Mouse (Mus musculus): ENCODE data around the gene Reep3. TPM values are rescaled to one million over a fixed set of nuclear protein-coding genes. Genes with fewer than 3 reads are reported as not detected.
A peak's percentile ranks its signal among the peaks of the same experiment; 100 is the strongest.

The Reep3 gene
- polyA plus RNA-seq, 1 experiment from 2014 or later: 54.0 TPM

DNA sequence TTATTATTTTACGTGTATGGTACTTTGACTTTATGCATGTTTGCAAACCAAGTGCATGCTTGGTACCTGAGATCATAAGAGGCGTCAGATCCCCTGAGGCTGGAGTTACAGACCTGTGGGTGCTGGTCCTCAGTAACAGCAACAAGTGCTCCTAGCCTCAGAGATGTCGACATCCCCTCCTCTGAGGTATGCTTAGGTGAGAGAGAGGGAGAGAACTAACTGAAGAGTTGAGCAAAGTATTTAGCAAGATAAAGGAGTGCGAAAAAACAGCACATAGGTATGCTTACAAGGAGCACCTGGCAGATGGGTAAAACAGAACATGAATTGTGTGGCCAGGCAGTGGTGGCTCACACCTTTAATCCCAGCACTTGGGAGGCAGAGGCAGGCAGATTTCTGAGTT is 6.1 kb downstream of the Reep3 start:
- Histone ChIP-seq H3K4me1 (peaks cover 13% of the 10 kb centered on the region), H3K4me3 (no peak overlapping the region), H3K4me2 (replicated peaks) (no peak overlapping the region), H3K9ac (no peak overlapping the region), H3K27ac (no peak overlapping the region), H3K9me3 (replicated peaks) (no peaks in the 10 kb centered on the region), H3K36me3 (0 out of 2 replicates have a peak, but pooled peaks cover 3% of the 10 kb centered on the region), H3K27me3 (no peaks in the 10 kb centered on the region)
- no peak for ATAC-seq (ENCODE audit: low FRiP score)
- 93% methylated on average over 4 of the region's 4 CpGs for WGBS

DNA sequence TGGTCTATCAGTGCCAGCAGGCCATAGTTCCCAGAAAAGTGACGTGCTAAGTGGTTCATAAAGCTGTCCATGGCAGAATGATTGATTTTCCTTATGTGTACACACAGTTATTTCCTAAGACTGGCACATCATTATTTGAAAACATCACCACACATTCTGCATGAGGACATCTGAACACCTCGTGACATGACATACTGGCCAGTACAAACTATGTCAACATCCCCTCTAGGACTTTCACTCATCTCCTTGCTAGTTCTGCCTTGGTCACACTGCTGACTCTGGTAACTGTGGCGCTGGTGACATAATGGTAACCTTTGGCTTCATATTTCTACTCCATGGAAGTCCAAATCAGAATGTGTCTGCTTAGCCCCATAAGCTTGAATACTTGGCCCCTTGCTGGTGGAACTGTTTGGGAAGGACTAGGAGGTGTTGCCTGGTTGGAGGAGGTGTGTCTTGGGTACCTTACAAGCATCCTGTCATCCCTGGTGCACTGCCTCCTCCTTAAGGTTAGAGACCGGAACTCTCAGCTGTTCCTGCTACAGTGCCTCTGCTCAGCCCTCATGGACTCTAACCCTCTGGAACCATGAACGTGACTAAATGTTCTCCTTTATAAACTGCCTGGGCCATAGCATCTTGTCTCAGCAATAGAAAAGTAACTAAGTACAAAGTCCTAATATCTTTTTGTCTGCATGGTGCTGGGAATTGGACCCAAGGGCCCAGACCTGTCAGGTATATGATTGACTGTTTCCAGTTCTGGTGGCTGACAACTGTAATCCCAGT is 9.1 kb downstream of the Reep3 start:
- H3K4me2 ChIP-seq (replicated peaks): no peak overlapping the region
- H3K9ac ChIP-seq: no peak overlapping the region
- peaks cover 15% of the 10 kb centered on the region for H3K4me1 ChIP-seq
- no peaks in the 10 kb centered on the region for H3K27me3 ChIP-seq
- H3K27ac ChIP-seq: no peak overlapping the region
- WGBS: 87% methylated on average over 5 of the region's 5 CpGs
- no peaks in the 10 kb centered on the region for H3K9me3 ChIP-seq (replicated peaks)
- 0 out of 2 replicates have a peak, but pooled peaks cover 3% of the 10 kb centered on the region for H3K36me3 ChIP-seq
- no peak overlapping the region for H3K4me3 ChIP-seq
- ATAC-seq (ENCODE audit: low FRiP score): no peak

DNA sequence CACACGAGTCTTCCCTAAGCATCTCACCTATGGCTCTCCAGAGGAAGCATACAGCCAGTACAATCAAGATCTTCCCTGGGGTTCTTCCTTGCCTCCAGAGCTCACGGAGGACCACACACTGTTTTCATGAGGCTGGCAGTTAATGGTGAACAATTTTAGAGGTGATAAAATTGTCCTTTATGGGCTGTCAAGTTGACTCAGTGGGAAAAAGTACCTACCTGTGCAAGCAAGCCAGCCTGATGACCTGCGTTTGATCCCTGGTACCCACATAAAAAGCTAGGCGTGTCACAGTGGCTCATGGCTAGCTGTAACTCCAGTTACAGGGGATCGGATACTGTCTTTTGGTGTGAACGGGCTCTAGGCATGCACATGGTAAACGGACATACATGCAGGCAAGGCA is 10.8 kb downstream of the Reep3 start:
- Histone ChIP-seq H3K27ac (no peak overlapping the region), H3K9me3 (replicated peaks) (no peaks in the 10 kb centered on the region), H3K4me2 (replicated peaks) (no peak overlapping the region), H3K36me3 (no peaks in the 10 kb centered on the region), H3K4me3 (no peak overlapping the region), H3K4me1 (peaks cover 15% of the 10 kb centered on the region), H3K27me3 (no peaks in the 10 kb centered on the region), H3K9ac (no peak overlapping the region)
- 92% methylated on average over 7 of the region's 7 CpGs for WGBS
- no peak for ATAC-seq (ENCODE audit: low FRiP score)

DNA sequence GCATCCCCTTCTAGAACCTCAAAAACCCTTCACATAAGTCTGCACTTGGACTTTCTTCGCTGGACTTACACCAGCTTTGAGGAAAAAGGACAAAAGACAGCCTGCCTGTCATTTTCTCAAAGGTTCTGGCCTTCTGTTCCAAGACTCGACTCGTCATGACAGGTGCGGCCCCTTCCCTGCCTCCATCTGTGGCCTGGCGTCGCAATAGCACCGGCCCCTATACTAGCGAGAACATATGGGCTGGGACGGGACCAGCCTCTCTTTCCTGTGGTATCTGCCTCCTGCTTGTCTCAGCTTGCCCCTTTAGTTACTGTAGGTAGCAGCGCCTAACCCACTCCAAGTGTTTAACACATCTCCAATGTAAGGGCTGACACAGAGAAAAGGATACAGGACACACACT is 11.6 kb downstream of the Reep3 start:
- WGBS: 72% methylated on average over 10 of the region's 10 CpGs
- ATAC-seq (ENCODE audit: low FRiP score): no peak
- H3K27ac ChIP-seq: no peak overlapping the region

DNA sequence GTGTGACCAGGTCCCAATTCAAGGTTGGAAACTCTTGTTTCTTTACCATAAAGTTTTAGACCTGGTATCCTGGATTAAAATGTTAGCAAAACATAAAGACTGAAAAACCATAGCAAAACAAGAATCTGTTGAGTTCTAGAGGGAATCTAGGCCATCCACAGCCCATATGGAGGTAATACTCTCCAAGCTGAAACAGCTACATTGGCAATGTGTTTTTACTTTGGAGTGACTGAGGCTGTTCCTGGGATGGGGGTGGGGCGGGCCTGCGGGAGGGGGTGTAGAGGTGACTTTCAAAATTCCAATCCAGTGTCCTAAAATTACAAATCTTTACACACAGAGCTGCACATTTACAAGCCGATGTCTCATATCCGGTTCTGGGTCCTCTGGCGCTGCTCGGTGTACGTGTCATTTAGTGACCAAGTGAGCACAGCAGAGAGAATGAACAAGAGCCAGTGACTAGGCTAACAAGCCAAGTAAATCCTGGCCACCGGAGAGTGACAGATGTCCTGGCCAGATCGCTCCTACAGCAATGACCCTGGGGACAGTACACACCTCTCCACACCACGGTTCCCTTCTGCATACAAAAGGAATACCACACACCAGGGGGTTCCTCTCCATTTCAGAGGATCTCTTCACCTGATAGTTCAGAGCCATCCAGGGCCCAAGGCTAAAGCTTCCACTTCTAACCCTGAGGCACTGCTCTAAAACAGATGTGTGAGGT is 13.1 kb downstream of the Reep3 start:
- Histone ChIP-seq H3K36me3 (no peaks in the 10 kb centered on the region), H3K27ac (no peak overlapping the region), H3K27me3 (no peaks in the 10 kb centered on the region), H3K4me1 (peaks cover 15% of the 10 kb centered on the region), H3K4me3 (no peak overlapping the region), H3K9ac (no peak overlapping the region), H3K9me3 (replicated peaks) (no peaks in the 10 kb centered on the region), H3K4me2 (replicated peaks) (no peak overlapping the region)
- 61% methylated on average over 10 of the region's 10 CpGs for WGBS
- ATAC-seq (ENCODE audit: low FRiP score): no peak

More for the DNA sequence above, 11.6 kb downstream of the Reep3 start:
- no peak overlapping the region for H3K4me3 ChIP-seq
- no peak overlapping the region for H3K9ac ChIP-seq
- no peaks in the 10 kb centered on the region for H3K9me3 ChIP-seq (replicated peaks)
- H3K4me2 ChIP-seq (replicated peaks): no peak overlapping the region
- no peaks in the 10 kb centered on the region for H3K36me3 ChIP-seq
- no peaks in the 10 kb centered on the region for H3K27me3 ChIP-seq
- peaks cover 15% of the 10 kb centered on the region for H3K4me1 ChIP-seq

DNA sequence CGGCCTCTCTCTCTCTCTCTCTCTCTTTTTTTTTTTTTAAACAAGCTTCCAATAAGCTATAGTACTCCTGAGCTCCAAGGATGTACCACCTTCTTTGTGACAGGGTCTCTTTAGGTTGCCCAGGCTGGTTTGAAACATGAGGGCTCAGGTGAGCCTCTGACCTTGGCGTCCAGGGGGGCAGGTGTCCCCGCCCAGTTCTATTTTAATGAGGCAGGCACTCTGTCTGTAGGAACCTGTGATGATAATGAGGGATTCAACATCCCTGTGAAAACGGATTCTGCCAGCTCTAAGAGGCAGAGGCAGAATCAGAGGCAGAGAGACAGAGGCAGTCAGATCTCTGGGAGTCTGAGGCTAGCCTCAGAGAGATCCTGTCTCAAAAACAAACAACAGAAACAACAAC is 14.2 kb downstream of the Reep3 start:
- no peak overlapping the region for H3K4me3 ChIP-seq
- WGBS: 84% methylated on average over 4 of the region's 4 CpGs
- H3K27ac ChIP-seq: no peak overlapping the region
- no peaks in the 10 kb centered on the region for H3K27me3 ChIP-seq
- H3K4me1 ChIP-seq: peaks cover 15% of the 10 kb centered on the region
- H3K36me3 ChIP-seq: no peaks in the 10 kb centered on the region
- no peak overlapping the region for H3K4me2 ChIP-seq (replicated peaks)
- no peak for ATAC-seq (ENCODE audit: low FRiP score)
- H3K9ac ChIP-seq: no peak overlapping the region
- H3K9me3 ChIP-seq (replicated peaks): no peaks in the 10 kb centered on the region

DNA sequence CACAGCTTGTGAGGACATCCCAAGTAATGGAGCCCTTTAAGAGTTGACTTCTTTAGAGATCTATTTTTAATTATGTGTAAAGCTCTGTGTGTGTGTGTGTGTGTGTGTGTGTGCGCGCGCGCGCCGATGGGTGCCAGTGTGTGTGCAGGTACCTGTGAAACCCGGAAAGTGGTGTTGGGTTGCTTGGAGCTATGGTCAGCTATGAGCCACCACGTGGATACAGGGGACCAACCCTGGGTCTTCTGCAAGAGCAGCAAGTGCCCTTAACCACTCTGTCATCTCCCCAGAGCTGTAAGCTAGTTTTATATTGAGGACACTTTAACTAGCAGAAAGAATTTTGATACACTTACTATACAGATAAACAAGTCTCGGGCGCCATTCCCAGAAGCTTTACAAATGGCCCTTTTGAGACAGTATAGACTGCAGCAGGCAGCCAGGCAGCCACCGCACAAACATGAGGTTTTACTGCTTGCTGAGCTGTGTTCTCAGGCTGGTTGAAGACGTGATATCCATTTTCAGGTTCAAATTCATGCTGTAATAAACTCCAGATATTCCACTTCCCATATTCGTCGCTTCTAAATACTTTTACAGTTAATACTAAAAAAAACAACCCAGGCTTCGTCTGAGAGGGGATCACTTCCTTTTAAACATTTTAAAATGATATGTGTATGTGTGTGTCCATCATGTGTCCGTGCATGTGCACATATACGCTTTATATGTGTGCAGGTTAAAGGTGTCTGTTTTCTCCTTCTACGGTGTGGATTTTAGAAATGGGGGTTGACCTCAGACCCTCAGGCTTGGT is 15.3 kb downstream of the Reep3 start:
- no peak overlapping the region for H3K9ac ChIP-seq
- no peaks in the 10 kb centered on the region for H3K27me3 ChIP-seq
- H3K4me3 ChIP-seq: no peak overlapping the region
- H3K4me1 ChIP-seq: peaks cover 19% of the 10 kb centered on the region
- no peaks in the 10 kb centered on the region for H3K36me3 ChIP-seq
- no peak for ATAC-seq (ENCODE audit: low FRiP score)
- no peak overlapping the region for H3K4me2 ChIP-seq (replicated peaks)
- no peaks in the 10 kb centered on the region for H3K9me3 ChIP-seq (replicated peaks)
- 85% methylated on average over 18 of the region's 18 CpGs for WGBS
- no peak overlapping the region; the same call in 1 of the 2 replicates for H3K27ac ChIP-seq

DNA sequence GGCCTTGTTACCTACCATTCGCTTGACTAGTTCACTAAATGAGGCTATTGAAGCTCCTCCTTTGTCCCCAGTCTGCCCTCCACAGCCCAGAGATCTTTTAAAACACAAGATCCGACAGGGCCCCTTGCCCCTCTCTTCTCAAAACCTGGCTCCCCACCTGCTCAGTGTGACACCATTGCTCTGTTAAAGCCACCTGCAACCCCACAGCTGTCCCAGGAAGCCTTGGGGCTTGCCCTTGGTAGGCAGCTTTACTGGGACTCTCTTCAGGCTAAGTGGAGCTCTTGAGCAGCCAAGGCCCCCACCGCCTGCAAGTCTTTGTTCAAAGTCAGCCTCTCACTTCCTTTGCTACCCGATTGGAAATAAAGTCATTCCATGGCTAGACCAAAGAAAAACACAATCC is 17.7 kb downstream of the Reep3 start:
- Histone ChIP-seq H3K9me3 (replicated peaks) (no peaks in the 10 kb centered on the region), H3K4me1 (peaks cover 11% of the 10 kb centered on the region), H3K4me3 (no peak overlapping the region), H3K27ac (peak overlapping the region; percentile 23; the same call in 1 of the 2 replicates), H3K27me3 (no peaks in the 10 kb centered on the region), H3K4me2 (replicated peaks) (no peak overlapping the region), H3K9ac (no peak overlapping the region), H3K36me3 (no peaks in the 10 kb centered on the region)
- 53% methylated on average over 4 of the region's 4 CpGs for WGBS
- ATAC-seq (ENCODE audit: low FRiP score): no peak

DNA sequence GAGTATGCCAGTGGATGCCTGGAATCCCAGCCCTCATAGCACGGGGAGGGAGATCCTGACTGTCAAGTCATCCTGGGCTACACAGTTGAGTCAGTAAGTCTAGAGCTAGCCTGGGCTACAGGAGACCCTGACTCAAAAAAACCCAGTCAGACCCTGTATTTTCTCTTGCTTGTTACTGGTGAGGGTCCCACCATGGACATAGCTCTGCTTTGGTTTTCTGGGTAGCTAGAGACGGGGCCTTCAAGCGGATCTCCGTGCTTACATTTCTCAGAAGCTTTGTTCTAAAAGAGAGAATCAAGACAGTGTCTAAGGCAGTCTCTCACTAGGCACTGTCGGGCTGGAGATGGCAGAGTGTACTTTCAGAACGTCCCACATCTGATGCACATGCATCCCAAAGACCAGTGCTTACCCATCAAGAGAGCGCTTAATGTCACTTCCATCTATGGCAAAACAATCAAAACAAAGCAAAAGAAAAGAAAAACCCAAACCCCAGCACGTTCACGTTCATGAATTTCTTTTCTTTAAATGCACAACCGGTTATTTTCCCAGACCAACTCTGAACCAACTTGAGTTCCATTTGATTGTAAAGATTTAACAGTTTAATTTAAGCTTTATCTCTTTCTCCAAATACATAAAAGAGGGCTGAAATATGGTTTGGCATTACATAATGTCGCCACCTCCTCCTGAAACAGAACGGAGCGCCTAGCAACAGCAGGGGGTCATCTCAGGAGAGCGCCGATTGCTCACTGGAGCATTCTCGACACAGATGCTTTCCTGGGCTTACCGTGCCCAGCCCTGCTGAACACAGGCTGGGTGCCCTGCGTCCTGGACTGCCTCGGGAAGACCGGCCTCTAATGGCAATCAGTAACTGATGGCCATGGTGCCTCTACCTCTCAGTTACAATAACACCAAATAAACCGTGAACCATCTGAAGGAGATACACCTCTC is 20.5 kb downstream of the Reep3 start:
- Histone ChIP-seq H3K9ac (no peak overlapping the region), H3K4me3 (no peak overlapping the region), H3K27ac (0 out of 2 replicates have a peak overlapping the region, but pooled peaks have one; percentile 7), H3K9me3 (replicated peaks) (no peaks in the 10 kb centered on the region), H3K36me3 (no peaks in the 10 kb centered on the region), H3K27me3 (no peaks in the 10 kb centered on the region), H3K4me2 (replicated peaks) (no peak overlapping the region), H3K4me1 (peaks cover 8% of the 10 kb centered on the region)
- 70% methylated on average over 21 of the region's 21 CpGs for WGBS
- 0 out of 2 replicates have a peak, but pooled peaks have one; percentile 43 for ATAC-seq (ENCODE audit: low FRiP score)

DNA sequence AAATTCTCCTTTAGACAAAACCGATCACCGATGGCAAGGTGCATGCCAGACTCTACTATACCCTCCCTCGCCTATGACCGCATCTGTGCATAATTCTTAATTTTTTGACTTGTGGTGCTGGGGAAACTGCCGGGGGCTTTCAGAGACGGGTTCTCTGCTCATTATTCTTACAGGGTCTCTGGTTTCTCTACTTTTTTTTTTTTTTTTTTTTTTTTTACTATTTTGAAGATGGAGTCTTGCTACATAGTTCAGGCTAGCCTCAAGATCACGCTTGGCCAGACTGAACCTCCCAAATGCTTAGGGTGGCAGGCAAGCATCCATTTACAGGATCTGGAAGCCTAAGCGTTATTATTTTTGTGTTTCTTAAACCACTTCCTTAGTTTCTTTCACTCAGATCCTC is 23.2 kb downstream of the Reep3 start:
- Histone ChIP-seq H3K27me3 (no peaks in the 10 kb centered on the region), H3K4me2 (replicated peaks) (no peak overlapping the region), H3K4me1 (peaks cover 8% of the 10 kb centered on the region), H3K9me3 (replicated peaks) (0 out of 2 replicates have a peak, but pooled peaks cover 4% of the 10 kb centered on the region), H3K36me3 (no peaks in the 10 kb centered on the region), H3K4me3 (no peak overlapping the region), H3K9ac (no peak overlapping the region), H3K27ac (no peak overlapping the region)
- no peak for ATAC-seq (ENCODE audit: low FRiP score)
- WGBS: 97% methylated on average over 8 of the region's 8 CpGs

DNA sequence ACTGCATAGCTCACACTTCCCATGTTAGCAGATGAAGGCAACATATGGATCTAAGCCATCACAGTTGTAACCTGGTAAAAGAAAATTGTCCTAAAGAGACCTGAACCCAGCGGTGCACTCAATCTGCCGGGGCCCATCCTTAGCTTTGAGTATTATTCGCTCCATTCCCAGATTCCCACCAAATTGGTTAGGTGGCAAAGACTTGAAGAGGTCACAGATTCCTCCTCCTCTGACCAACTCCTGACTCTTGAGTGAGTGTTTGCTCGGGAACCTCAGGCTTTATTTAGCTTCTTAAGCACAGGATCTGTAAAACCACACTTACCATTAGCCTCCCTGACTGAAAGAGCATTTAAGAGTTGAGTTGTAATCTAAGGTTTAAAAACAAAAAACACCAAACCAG is 24.1 kb downstream of the Reep3 start:
- no peak for ATAC-seq (ENCODE audit: low FRiP score)
- Histone ChIP-seq H3K27me3 (no peaks in the 10 kb centered on the region), H3K4me3 (no peak overlapping the region), H3K9me3 (replicated peaks) (0 out of 2 replicates have a peak, but pooled peaks cover 4% of the 10 kb centered on the region), H3K9ac (no peak overlapping the region), H3K27ac (no peak overlapping the region), H3K4me1 (peaks cover 8% of the 10 kb centered on the region), H3K4me2 (replicated peaks) (no peak overlapping the region), H3K36me3 (no peaks in the 10 kb centered on the region)
- WGBS: 93% methylated on average over 4 of the region's 4 CpGs
